Mouse (Mus musculus): ENCODE data around the gene Rab8b. TPM values are rescaled to one million over a fixed set of nuclear protein-coding genes. Genes with fewer than 3 reads are reported as not detected.

Gene Rab8b
- polyA plus RNA-seq, 1 experiment from 2014 or later: 16.9 TPM

Other genes with a start within 250 kb of the Rab8b start
- 10.4 and 12.1 TPM in 2 replicates for gene Car12, start 206.0 kb downstream of the Rab8b start, polyA plus RNA-seq (2016; fragmentation: Nextera tagmentation; extraction: Ambion mirVana)
- 13.5 and 14.4 TPM in 2 replicates for gene Aph1b, start 124.2 kb downstream of the Rab8b start, polyA plus RNA-seq (2016; fragmentation: Nextera tagmentation; extraction: Ambion mirVana)
- 0.87 and 1.2 TPM in 2 replicates for gene Gm10647, start 122.6 kb downstream of the Rab8b start, polyA plus RNA-seq (2016; fragmentation: Nextera tagmentation; extraction: Ambion mirVana)
- 1.1 and 2.4 TPM in 2 replicates for gene Aph1c, start 85.0 kb downstream of the Rab8b start, polyA plus RNA-seq (2016; fragmentation: Nextera tagmentation; extraction: Ambion mirVana)
- gene Rps27l, start 26.4 kb upstream of the Rab8b start, polyA plus RNA-seq (2016; fragmentation: Nextera tagmentation; extraction: Ambion mirVana): 723 and 758 TPM in 2 replicates
- gene Lactb, start 55.8 kb upstream of the Rab8b start, polyA plus RNA-seq (2016; fragmentation: Nextera tagmentation; extraction: Ambion mirVana): 7.4 and 8.2 TPM in 2 replicates
- 555 and 579 TPM in 2 replicates for gene Tpm1, start 129.7 kb upstream of the Rab8b start, polyA plus RNA-seq (2016; fragmentation: Nextera tagmentation; extraction: Ambion mirVana)

Measured in limb, embryonic 12.5 days (tissue).